Mouse (Mus musculus): Measurements from ENCODE around the gene Lypd8.

GRCm38 (mm10) chr11:58354476-58354875 lies 24.4 kb upstream of the Lypd8 start:
- TF ChIP-seq EP300 (optimal IDR thresholded peaks at IDR 0.05) (no peak), CTCF (IDR thresholded peaks at IDR 0.05; ENCODE audit: low read depth) (no peak)

Data from stomach, postnatal 0 days (tissue).